Mouse (Mus musculus): Measurements from ENCODE around the gene Cdh13. TPM values are rescaled to one million over a fixed set of nuclear protein-coding genes. Genes with fewer than 3 reads are reported as not detected.

The Cdh13 gene
- total and polyA plus RNA-seq, 3 experiments = 162 to 172 (median 163) TPM

- Histone ChIP-seq H3K27ac (no peak overlapping the region), H3K27me3 (ENCODE audit: control insufficient read depth, insufficient read depth, low read length) (no peaks in the 10 kb centered on the region), H3K9ac (ENCODE audit: low read depth, low read length) (no peak overlapping the region), H3K36me3 (ENCODE audit: control insufficient read depth, insufficient read depth, low read length) (no peaks in the 10 kb centered on the region), H3K4me1 (ENCODE audit: control insufficient read depth, insufficient read depth, low read length) (no peaks in the 10 kb centered on the region), H3K79me2 (replicated peaks; ENCODE audit: control insufficient read depth, insufficient read depth, low read length) (no peaks in the 10 kb centered on the region), H3K4me3 (no peak overlapping the region)
- TF ChIP-seq POLR2A (IDR thresholded peaks at IDR 0.05; ENCODE audit: insufficient read depth, low read depth, low read length) (no peak), CTCF (IDR thresholded peaks at IDR 0.05) (no peak), EP300 (IDR thresholded peaks at IDR 0.05; ENCODE audit: insufficient read depth, low read depth, low read length) (no peak)
- intact Hi-C loops (cut with DNase I) = no loop called here
- no peak for DNase-seq
- WGBS = 68% methylated on average over 8 of the region's 8 CpGs
Measured at GRCm38 (mm10) chr8:118938025-118938424, 654.5 kb downstream of the Cdh13 start.

GRCm38 (mm10) chr8:118951766-118952741 lies 668.5 kb downstream of the Cdh13 start:
- WGBS = 61% methylated on average over 20 of the region's 20 CpGs
- no peak for DNase-seq
- intact Hi-C loops (cut with DNase I) = no loop called here

GRCm38 (mm10) chr8:118956109-118956508 lies 672.6 kb downstream of the Cdh13 start:
- no peaks in the 10 kb centered on the region for H3K36me3 ChIP-seq (ENCODE audit: control insufficient read depth, insufficient read depth, low read length)
- 87% methylated on average over 3 of the region's 3 CpGs for WGBS
- DNase-seq = no peak
- no peaks in the 10 kb centered on the region for H3K4me1 ChIP-seq (ENCODE audit: control insufficient read depth, insufficient read depth, low read length)
- no peak overlapping the region for H3K27ac ChIP-seq
- H3K27me3 ChIP-seq (ENCODE audit: control insufficient read depth, insufficient read depth, low read length) = no peaks in the 10 kb centered on the region
- H3K79me2 ChIP-seq (replicated peaks; ENCODE audit: control insufficient read depth, insufficient read depth, low read length) = no peaks in the 10 kb centered on the region
- intact Hi-C loops (cut with DNase I) = no loop called here
- H3K9ac ChIP-seq (ENCODE audit: low read depth, low read length) = no peak overlapping the region
- no peak overlapping the region for H3K4me3 ChIP-seq
- no peak for TF ChIP-seq EP300 (IDR thresholded peaks at IDR 0.05; ENCODE audit: insufficient read depth, low read depth, low read length)
- TF ChIP-seq POLR2A (IDR thresholded peaks at IDR 0.05; ENCODE audit: insufficient read depth, low read depth, low read length) = no peak
- TF ChIP-seq CTCF (IDR thresholded peaks at IDR 0.05) = no peak

More at GRCm38 (mm10) chr8:118951766-118952741, 668.5 kb downstream of the Cdh13 start:
- Histone ChIP-seq H3K9ac (ENCODE audit: low read depth, low read length) (no peak overlapping the region), H3K27me3 (ENCODE audit: control insufficient read depth, insufficient read depth, low read length) (no peaks in the 10 kb centered on the region), H3K27ac (no peak overlapping the region), H3K79me2 (replicated peaks; ENCODE audit: control insufficient read depth, insufficient read depth, low read length) (no peaks in the 10 kb centered on the region), H3K4me3 (no peak overlapping the region), H3K4me1 (ENCODE audit: control insufficient read depth, insufficient read depth, low read length) (no peaks in the 10 kb centered on the region), H3K36me3 (ENCODE audit: control insufficient read depth, insufficient read depth, low read length) (no peaks in the 10 kb centered on the region)
- TF ChIP-seq POLR2A (IDR thresholded peaks at IDR 0.05; ENCODE audit: insufficient read depth, low read depth, low read length) = no peak
- no peak for TF ChIP-seq EP300 (IDR thresholded peaks at IDR 0.05; ENCODE audit: insufficient read depth, low read depth, low read length)
- no peak for TF ChIP-seq CTCF (IDR thresholded peaks at IDR 0.05)

- DNase-seq = peak; percentile 7 to 23
- intact Hi-C loops (cut with DNase I) = loop anchor here (10.0 kb wide), 1 partner anchor 497 kb away; no protein-coding TSS in a partner anchor
- no peaks in the 10 kb centered on the region for H3K4me1 ChIP-seq (ENCODE audit: control insufficient read depth, insufficient read depth, low read length)
Measured at GRCm38 (mm10) chr8:118961877-118962545, 678.5 kb downstream of the Cdh13 start.

GRCm38 (mm10) chr8:118965101-118965840 lies 681.7 kb downstream of the Cdh13 start:
- 90% methylated on average over 15 of the region's 15 CpGs for WGBS
- intact Hi-C loops (cut with DNase I) = loop anchor here (10.0 kb wide), 1 partner anchor 500 kb away; no protein-coding TSS in a partner anchor
- no peak overlapping the region for H3K4me3 ChIP-seq
- no peak overlapping the region for H3K27ac ChIP-seq
- TF ChIP-seq POLR2A (IDR thresholded peaks at IDR 0.05; ENCODE audit: insufficient read depth, low read depth, low read length) (no peak), EP300 (IDR thresholded peaks at IDR 0.05; ENCODE audit: insufficient read depth, low read depth, low read length) (no peak), CTCF (IDR thresholded peaks at IDR 0.05) (no peak)
- no peaks in the 10 kb centered on the region for H3K27me3 ChIP-seq (ENCODE audit: control insufficient read depth, insufficient read depth, low read length)
- H3K9ac ChIP-seq (ENCODE audit: low read depth, low read length) = no peak overlapping the region
- DNase-seq = no peak
- H3K36me3 ChIP-seq (ENCODE audit: control insufficient read depth, insufficient read depth, low read length) = no peaks in the 10 kb centered on the region
- no peaks in the 10 kb centered on the region for H3K79me2 ChIP-seq (replicated peaks; ENCODE audit: control insufficient read depth, insufficient read depth, low read length)
- H3K4me1 ChIP-seq (ENCODE audit: control insufficient read depth, insufficient read depth, low read length) = no peaks in the 10 kb centered on the region

More at GRCm38 (mm10) chr8:118961877-118962545, 678.5 kb downstream of the Cdh13 start:
- Histone ChIP-seq H3K27me3 (ENCODE audit: control insufficient read depth, insufficient read depth, low read length) (no peaks in the 10 kb centered on the region), H3K4me3 (no peak overlapping the region), H3K36me3 (ENCODE audit: control insufficient read depth, insufficient read depth, low read length) (no peaks in the 10 kb centered on the region), H3K79me2 (replicated peaks; ENCODE audit: control insufficient read depth, insufficient read depth, low read length) (no peaks in the 10 kb centered on the region), H3K9ac (ENCODE audit: low read depth, low read length) (no peak overlapping the region), H3K27ac (no peak overlapping the region)
- 81% methylated on average over 15 of the region's 15 CpGs for WGBS
- no peak for TF ChIP-seq POLR2A (IDR thresholded peaks at IDR 0.05; ENCODE audit: insufficient read depth, low read depth, low read length)
- no peak for TF ChIP-seq CTCF (IDR thresholded peaks at IDR 0.05)
- no peak for TF ChIP-seq EP300 (IDR thresholded peaks at IDR 0.05; ENCODE audit: insufficient read depth, low read depth, low read length)

All from heart, adult 2 months (tissue).